Mouse (Mus musculus): ENCODE measurements around the gene Ranbp17. TPM values are rescaled to one million over a fixed set of nuclear protein-coding genes. Genes with fewer than 3 reads are reported as not detected.
A peak's percentile ranks its signal among the peaks of the same experiment; 100 is the strongest.

Gene Ranbp17
- total and polyA plus RNA-seq, 2 experiments: 0.02 to 0.09 TPM

DNA sequence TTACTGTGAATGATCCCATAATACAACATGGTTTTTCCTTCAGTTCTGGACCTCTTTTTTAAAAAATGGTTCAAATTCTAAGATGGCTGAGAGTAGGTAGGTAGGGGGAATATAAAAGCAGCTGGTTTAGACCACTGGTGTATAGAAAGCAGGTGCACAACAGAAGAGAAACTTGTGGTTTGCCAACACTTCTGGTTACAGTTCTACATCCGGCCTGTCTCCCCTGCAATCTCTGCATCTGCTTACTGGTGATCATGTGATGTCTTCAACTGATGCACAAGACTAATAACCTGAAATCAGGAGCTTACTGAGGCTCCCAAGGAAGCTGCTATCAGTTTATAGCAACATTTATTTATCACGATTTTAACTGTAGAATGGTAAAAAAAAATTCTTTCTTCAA lies 164.3 kb downstream of the Ranbp17 start:
- Histone ChIP-seq H3K27ac (replicated peaks; ENCODE audit: insufficient read depth, low read depth, low read length) (no peak overlapping the region), H3K36me3 (ENCODE audit: control insufficient read depth, insufficient read depth, low read length) (no peaks in the 10 kb centered on the region), H3K9ac (ENCODE audit: low read depth, low read length) (no peak overlapping the region), H3K4me1 (ENCODE audit: control insufficient read depth, insufficient read depth, low read length) (no peaks in the 10 kb centered on the region; the same call in 1 of the 2 replicates), H3K27me3 (ENCODE audit: control insufficient read depth, insufficient read depth, low read length) (no peaks in the 10 kb centered on the region), H3K4me3 (ENCODE audit: insufficient read depth, low read depth, low read length) (no peak overlapping the region), H3K79me2 (ENCODE audit: control insufficient read depth, insufficient read depth, low read length) (no peaks in the 10 kb centered on the region)
- no peak for DNase-seq (ENCODE audit: extremely low read depth, low read depth, low spot score)
- TF ChIP-seq POLR2A (IDR thresholded peaks at IDR 0.05; ENCODE audit: extremely low read depth, insufficient read depth, low read length): no peak
- no peak for TF ChIP-seq CTCF (IDR thresholded peaks at IDR 0.05; ENCODE audit: low read depth, low read length)
- 83% methylated on average over 2 of the region's 2 CpGs for WGBS

DNA sequence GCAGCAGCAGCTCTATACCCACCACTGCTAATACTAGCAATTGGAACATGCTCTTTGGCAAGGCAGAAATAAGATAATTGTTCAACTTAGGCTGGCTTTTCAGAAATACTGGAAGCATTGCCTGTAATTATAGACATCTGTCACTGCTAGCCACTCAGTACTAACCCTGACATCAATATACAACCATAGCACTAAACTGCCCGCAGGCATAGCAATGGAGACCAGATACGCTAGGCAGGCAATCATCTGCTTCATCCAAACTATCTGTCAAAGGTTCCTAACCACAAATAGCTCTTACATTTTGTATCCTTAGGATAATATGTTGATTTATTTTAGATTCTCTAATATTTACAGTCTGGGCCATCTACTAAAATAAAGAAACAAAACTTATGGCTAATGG lies 171.5 kb downstream of the Ranbp17 start:
- Histone ChIP-seq H3K4me3 (ENCODE audit: insufficient read depth, low read depth, low read length) (no peak overlapping the region), H3K36me3 (ENCODE audit: control insufficient read depth, insufficient read depth, low read length) (no peaks in the 10 kb centered on the region), H3K27me3 (ENCODE audit: control insufficient read depth, insufficient read depth, low read length) (no peaks in the 10 kb centered on the region), H3K27ac (replicated peaks; ENCODE audit: insufficient read depth, low read depth, low read length) (no peak overlapping the region), H3K4me1 (ENCODE audit: control insufficient read depth, insufficient read depth, low read length) (no peaks in the 10 kb centered on the region), H3K9ac (ENCODE audit: low read depth, low read length) (no peak overlapping the region), H3K79me2 (ENCODE audit: control insufficient read depth, insufficient read depth, low read length) (no peaks in the 10 kb centered on the region)
- TF ChIP-seq POLR2A (IDR thresholded peaks at IDR 0.05; ENCODE audit: extremely low read depth, insufficient read depth, low read length) (no peak), CTCF (IDR thresholded peaks at IDR 0.05; ENCODE audit: low read depth, low read length) (no peak)
- WGBS: 100% methylated on average over 2 of the region's 2 CpGs
- DNase-seq (ENCODE audit: extremely low read depth, low read depth, low spot score): no peak

DNA sequence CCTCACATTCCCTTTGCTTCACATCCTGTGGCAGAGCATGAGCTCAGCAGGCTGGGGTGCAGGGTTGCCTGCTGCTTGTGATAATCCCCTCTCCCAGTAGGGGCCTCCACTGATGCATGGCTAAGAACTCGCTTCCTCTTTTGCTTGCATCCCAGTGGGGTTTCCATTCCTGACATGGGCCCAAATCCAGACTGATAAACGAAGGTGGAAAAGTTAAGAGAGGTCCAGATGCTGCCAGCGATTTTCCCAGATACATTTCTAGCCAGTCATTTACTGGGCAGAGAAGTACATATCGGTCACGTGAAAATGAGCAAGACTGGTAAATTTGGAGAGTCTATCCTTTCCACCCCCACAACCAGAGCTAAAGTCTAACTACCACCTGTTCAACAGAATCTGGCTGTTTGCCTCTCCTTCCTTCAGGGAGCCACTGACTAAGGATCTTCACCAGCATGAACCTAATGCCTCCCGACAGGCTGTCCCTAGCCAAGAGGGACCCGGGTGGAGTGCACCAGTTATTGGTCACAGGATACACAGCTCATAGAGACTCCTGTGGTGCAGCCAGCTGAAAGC lies 176.9 kb downstream of the Ranbp17 start:
- H3K27me3 ChIP-seq (ENCODE audit: control insufficient read depth, insufficient read depth, low read length): no peaks in the 10 kb centered on the region
- H3K9ac ChIP-seq (ENCODE audit: low read depth, low read length): no peak overlapping the region
- TF ChIP-seq POLR2A (IDR thresholded peaks at IDR 0.05; ENCODE audit: extremely low read depth, insufficient read depth, low read length): no peak
- peak; percentile 55 for TF ChIP-seq CTCF (IDR thresholded peaks at IDR 0.05; ENCODE audit: low read depth, low read length)
- no peaks in the 10 kb centered on the region for H3K79me2 ChIP-seq (ENCODE audit: control insufficient read depth, insufficient read depth, low read length)
- H3K27ac ChIP-seq (replicated peaks; ENCODE audit: insufficient read depth, low read depth, low read length): no peak overlapping the region
- no peak overlapping the region for H3K4me3 ChIP-seq (ENCODE audit: insufficient read depth, low read depth, low read length)
- H3K36me3 ChIP-seq (ENCODE audit: control insufficient read depth, insufficient read depth, low read length): no peaks in the 10 kb centered on the region
- DNase-seq (ENCODE audit: extremely low read depth, low read depth, low spot score): peak; percentile 5
- 57% methylated on average over 7 of the region's 7 CpGs for WGBS
- H3K4me1 ChIP-seq (ENCODE audit: control insufficient read depth, insufficient read depth, low read length): no peaks in the 10 kb centered on the region

DNA sequence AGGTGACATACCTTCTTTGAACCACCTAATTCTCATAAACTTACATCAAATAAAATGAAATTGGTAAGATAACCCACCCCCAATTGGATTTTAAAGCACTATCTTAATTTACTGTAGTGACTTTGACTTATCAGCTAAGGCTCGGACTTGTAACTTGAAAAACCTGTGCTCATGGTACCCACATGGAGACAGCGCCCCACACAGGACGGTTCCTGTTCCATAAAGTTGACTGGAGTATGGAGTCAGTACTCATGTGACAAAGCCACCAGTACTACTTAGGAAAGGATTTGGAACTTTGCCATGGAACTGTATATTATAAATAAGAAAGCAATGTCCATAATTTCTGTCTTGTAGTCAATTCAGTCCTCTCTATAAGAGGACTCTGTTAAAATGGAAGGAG lies 177.9 kb downstream of the Ranbp17 start:
- H3K4me3 ChIP-seq (ENCODE audit: insufficient read depth, low read depth, low read length): no peak overlapping the region
- H3K79me2 ChIP-seq (ENCODE audit: control insufficient read depth, insufficient read depth, low read length): no peaks in the 10 kb centered on the region
- TF ChIP-seq CTCF (IDR thresholded peaks at IDR 0.05; ENCODE audit: low read depth, low read length) (no peak), POLR2A (IDR thresholded peaks at IDR 0.05; ENCODE audit: extremely low read depth, insufficient read depth, low read length) (no peak)
- no peaks in the 10 kb centered on the region for H3K36me3 ChIP-seq (ENCODE audit: control insufficient read depth, insufficient read depth, low read length)
- no peak for DNase-seq (ENCODE audit: extremely low read depth, low read depth, low spot score)
- H3K9ac ChIP-seq (ENCODE audit: low read depth, low read length): no peak overlapping the region
- 92% methylated on average over 3 of the region's 3 CpGs for WGBS
- no peaks in the 10 kb centered on the region for H3K4me1 ChIP-seq (ENCODE audit: control insufficient read depth, insufficient read depth, low read length)
- no peaks in the 10 kb centered on the region for H3K27me3 ChIP-seq (ENCODE audit: control insufficient read depth, insufficient read depth, low read length)
- H3K27ac ChIP-seq (replicated peaks; ENCODE audit: insufficient read depth, low read depth, low read length): no peak overlapping the region

DNA sequence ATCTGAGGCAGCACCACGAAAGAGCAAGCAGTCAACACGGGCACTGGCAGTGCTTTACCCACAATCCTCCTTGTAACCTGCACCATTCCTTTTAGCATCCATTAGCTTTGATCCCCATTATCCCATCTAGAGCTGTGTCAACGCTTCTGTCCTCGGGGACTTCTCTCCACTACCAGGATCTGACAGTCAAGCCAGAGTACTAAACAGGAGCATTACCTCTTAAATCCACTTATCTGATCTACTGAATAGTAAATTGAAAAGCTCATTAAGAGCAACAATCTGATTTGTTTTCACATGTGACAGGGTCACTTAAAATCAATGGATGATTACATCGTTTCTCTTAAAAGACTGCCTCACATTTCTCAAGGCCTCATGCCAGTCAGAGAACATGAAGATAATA lies 181.4 kb downstream of the Ranbp17 start:
- no peak for TF ChIP-seq CTCF (IDR thresholded peaks at IDR 0.05; ENCODE audit: low read depth, low read length)
- no peak for TF ChIP-seq POLR2A (IDR thresholded peaks at IDR 0.05; ENCODE audit: extremely low read depth, insufficient read depth, low read length)
- Histone ChIP-seq H3K9ac (ENCODE audit: low read depth, low read length) (no peak overlapping the region), H3K4me3 (ENCODE audit: insufficient read depth, low read depth, low read length) (no peak overlapping the region), H3K4me1 (ENCODE audit: control insufficient read depth, insufficient read depth, low read length) (no peaks in the 10 kb centered on the region), H3K27me3 (ENCODE audit: control insufficient read depth, insufficient read depth, low read length) (no peaks in the 10 kb centered on the region), H3K36me3 (ENCODE audit: control insufficient read depth, insufficient read depth, low read length) (no peaks in the 10 kb centered on the region), H3K27ac (replicated peaks; ENCODE audit: insufficient read depth, low read depth, low read length) (no peak overlapping the region), H3K79me2 (ENCODE audit: control insufficient read depth, insufficient read depth, low read length) (no peaks in the 10 kb centered on the region)
- no peak for DNase-seq (ENCODE audit: extremely low read depth, low read depth, low spot score)
- WGBS: 50% methylated on average over 5 of the region's 5 CpGs

DNA sequence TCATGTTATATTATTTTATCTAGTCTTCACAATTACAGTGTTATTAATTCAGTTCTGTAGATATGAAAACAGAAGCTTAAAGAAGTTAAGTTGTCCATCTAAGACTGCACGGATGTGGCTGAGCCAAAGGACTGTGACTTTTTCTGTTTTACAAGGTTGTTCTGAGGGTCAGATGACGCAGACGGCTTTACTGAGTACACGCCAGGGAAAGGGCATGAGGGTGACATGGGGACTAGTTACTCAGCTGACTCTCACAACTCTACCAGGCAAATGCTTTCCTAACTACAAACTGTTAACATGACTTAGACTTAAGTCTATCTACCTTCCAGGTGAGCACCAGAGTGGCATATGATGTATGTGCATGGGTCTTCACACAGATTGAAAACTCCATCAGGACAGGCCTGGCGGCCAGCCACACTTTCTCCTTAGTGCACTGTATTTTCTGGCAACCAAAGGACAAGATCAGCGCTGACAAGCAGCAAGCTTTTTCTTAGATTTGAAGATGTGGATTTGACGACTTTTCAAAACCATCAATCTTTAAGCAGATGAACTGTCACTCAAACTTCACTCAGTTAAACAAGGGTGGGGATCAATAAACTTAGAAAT lies 194.4 kb downstream of the Ranbp17 start:
- H3K4me3 ChIP-seq (ENCODE audit: insufficient read depth, low read depth, low read length): no peak overlapping the region
- H3K36me3 ChIP-seq (ENCODE audit: control insufficient read depth, insufficient read depth, low read length): no peaks in the 10 kb centered on the region
- H3K4me1 ChIP-seq (ENCODE audit: control insufficient read depth, insufficient read depth, low read length): no peaks in the 10 kb centered on the region
- no peak for DNase-seq (ENCODE audit: extremely low read depth, low read depth, low spot score)
- H3K79me2 ChIP-seq (ENCODE audit: control insufficient read depth, insufficient read depth, low read length): no peaks in the 10 kb centered on the region
- WGBS: 88% methylated on average over 7 of the region's 7 CpGs
- H3K27ac ChIP-seq (replicated peaks; ENCODE audit: insufficient read depth, low read depth, low read length): no peak overlapping the region
- no peak for TF ChIP-seq CTCF (IDR thresholded peaks at IDR 0.05; ENCODE audit: low read depth, low read length)
- no peak for TF ChIP-seq POLR2A (IDR thresholded peaks at IDR 0.05; ENCODE audit: extremely low read depth, insufficient read depth, low read length)
- no peak overlapping the region for H3K9ac ChIP-seq (ENCODE audit: low read depth, low read length)
- no peaks in the 10 kb centered on the region for H3K27me3 ChIP-seq (ENCODE audit: control insufficient read depth, insufficient read depth, low read length)
